Mouse (Mus musculus): Measurements from ENCODE around the gene 2010111I01Rik.

DNA sequence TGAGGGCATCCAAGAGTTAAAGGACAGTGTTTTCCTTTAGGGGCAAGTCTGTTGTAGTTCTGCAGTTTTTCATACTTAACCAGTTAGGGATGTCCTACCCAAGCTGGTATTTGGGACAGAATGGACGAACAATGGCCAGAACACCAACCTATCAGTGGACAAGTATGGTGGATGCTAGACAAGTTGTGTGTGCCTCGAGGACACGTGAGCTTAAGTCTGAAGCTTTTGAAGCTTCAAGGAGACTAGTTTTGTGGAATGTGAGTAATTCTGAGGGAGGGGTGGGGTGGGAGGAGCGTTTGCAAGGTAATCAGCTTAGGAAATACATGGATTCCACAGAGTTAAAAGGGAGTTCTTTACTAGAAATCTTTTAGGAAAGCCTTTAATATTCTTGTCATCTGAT, 115.5 kb downstream of the 2010111I01Rik start:
- TF ChIP-seq CTCF (IDR thresholded peaks at IDR 0.05; ENCODE audit: extremely low read depth, insufficient read depth, low read length) (no peak), POLR2A (IDR thresholded peaks at IDR 0.05; ENCODE audit: extremely low read depth, insufficient read depth, low read length) (no peak)
